Mouse (Mus musculus): ENCODE results near the gene Fgfr2. TPM values are rescaled to one million over a fixed set of nuclear protein-coding genes. Genes with fewer than 3 reads are reported as not detected.
"Not testable (repeated sequence)": the region's sequence is repeated elsewhere in the genome, so short reads cannot be mapped to it uniquely, and the experiment has no call there.

Fgfr2 gene
- polyA plus RNA-seq, 2 experiments from 2014 or later: not detected

DNA sequence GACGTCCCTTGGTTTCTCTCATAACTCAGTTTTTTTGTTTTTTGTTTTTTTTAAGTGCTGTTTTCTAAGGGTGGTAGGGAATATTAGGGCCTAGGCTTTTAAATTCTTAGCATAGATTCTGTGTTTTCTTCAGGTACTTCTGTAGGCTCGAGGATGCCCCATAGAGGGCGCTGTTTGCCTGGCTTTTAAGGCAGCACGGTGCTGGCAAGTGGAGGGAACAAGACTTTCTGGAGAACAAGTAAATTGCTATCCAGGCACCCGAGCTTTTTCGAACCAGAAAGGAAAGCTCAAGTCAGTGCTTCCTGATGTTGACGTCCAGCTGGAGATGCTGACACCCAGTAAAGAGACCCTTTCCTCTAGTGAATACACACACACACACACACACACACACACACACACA, 1583.2 kb downstream of the Fgfr2 start:
- ATAC-seq: peak; percentile 64

DNA sequence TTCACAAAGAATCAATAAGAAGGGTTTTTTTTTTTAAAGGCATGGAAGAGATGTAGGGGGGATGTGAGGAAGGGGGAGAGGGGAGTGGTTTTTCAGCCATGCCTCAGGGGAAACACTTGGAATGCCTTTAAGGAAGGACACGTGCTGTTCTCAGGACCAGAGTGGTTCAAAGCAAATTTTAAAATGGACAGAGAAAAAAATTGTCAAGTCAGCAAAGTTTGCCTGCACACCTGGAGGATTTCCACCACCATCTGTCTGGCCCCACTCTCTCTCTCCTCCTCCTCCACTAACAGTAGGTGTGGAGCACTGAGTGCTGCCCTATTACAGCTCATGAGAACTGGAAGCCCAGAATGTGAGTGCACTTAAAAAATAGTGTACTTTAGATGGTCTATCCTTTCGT, 1619.4 kb downstream of the Fgfr2 start:
- no peak for ATAC-seq

DNA sequence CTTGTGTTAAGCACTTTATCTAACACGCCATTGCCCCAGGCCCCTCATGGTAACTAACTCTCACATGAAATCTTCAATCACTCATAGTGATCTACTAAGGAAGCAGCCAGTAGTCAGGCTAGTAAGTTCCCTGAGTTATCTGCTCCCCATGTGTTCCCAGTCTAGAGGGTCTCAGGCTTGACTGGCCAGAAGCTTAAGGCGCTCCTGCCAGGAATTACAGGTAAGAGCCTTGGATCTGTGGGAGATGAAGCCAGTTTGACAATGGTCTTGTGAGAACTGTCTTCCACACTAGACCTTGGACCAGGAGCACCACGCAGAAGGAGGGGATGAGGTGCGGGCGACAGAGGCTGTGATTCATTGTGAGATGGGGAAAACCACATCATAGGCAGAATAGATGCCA, 1644.7 kb downstream of the Fgfr2 start:
- ATAC-seq: no peak

DNA sequence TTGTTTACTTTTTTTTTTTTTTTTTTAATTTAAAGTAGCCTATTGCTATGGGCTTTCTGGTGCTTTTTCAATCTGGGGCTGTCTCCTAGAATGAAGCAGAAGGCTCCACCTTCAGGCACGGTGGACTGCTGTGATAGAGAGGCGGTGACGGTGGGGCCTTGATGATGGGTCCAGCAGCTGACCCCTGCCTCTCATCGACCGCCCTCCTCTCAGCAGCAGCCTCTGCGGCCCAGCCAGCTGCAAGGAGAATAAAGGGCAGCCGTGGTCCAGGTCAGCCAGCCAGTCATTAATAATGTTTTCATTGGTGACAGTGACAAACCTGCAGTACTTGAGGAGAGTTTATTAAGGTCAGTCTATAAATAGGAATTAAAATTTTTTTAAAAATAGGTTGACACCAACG, 1646.0 kb downstream of the Fgfr2 start:
- no peak for ATAC-seq

DNA sequence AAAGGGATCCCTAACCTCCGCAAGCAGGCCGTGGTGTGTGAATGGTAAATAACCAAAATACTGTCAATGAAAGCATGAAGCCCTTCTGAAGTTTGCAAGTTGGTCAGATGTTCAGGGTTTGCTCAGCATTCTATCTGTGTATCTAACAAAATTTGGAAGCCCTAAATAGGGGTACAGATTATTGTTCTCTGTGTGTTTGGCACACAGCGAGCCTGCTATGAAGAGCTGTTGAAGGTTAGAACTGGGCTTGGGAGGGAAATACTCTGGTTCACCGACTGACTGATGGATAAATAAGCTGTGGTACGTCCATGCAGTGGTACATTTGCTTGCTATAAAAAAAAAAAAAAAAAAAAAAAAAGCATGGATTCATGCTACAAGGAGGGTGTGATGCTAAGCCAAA, 1651.6 kb downstream of the Fgfr2 start:
- ATAC-seq: no peak

DNA sequence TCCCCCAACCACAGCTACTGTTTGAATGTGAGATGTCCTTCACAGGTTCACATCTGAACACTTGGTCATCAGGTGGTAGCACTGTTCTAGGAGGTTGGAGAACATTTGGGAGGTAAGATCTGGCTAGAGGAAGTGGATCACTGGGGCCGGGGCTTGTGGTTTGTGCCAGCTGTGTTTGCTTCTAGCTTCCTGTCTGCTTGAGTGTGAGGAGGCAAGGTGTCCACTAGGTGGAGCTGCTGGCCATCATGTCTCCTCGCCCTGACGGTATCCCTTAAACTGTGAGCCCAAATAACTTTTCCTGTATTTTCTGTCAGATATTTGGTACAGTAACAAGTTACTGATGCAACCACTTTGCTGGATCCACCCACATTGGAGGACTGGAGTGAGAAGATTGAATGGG, 1653.6 kb downstream of the Fgfr2 start:
- ATAC-seq: peak; percentile 43

DNA sequence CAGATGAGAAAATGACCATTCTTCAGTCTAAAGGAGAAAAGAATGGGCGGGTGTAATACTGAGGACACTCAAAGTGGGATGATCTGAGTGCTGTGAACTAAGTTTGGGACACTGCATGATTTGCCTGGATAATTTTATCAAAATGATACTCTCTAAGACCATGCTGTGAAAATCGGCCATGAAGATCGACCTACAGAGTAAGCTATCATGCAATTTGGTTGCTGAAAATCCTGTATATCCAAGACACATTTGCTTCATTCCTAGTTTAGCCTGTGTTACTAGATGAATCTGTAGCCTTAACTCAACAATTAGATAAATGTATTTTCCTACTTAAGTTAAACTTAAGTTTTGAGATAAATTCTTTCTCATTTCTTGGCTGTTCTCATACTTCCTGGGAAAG, 1655.8 kb downstream of the Fgfr2 start:
- no peak for ATAC-seq

DNA sequence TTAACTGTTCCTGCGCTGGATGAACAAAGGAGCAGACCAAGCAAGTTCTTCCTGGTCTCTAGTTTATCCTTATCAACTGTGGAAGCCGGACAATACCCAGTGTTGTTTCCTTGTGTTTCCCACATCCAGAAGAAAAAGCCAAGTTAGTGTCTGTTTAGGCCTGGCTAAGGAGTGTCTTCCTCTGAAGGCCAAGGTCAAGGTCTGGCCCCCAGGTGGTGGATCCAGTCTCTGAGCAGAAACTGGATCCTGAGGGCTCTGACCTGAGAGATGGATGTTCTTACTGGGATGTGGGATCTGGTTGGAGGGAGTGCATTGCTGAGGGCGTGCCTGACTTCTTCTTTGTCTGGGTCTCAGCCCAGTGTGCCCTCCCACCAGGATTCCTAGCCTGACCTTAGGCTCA, 1657.4 kb downstream of the Fgfr2 start:
- ATAC-seq: no peak

DNA sequence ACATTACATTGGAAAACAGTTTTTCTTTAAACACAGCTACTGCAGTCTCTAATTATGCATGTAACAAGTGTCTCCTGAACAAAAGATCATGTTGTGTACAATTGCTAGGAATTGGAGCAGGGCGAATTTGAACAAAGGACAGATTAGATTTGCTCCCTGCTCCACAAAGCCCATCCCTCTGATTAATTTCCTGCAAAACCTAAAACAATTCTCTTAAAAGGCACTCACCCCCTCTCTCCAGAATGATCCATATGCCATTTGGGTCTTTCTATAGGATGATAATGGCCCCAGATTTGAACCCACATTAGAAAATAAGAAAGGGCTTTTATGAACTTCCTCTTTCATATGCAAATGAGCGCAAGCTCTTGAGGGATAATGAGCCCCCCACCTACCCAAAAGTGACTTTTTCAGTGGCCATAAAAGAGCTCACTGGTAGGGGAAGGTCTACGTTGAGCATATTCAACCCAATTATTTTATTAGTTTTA, 1658.0 kb downstream of the Fgfr2 start:
- no peak for ATAC-seq

DNA sequence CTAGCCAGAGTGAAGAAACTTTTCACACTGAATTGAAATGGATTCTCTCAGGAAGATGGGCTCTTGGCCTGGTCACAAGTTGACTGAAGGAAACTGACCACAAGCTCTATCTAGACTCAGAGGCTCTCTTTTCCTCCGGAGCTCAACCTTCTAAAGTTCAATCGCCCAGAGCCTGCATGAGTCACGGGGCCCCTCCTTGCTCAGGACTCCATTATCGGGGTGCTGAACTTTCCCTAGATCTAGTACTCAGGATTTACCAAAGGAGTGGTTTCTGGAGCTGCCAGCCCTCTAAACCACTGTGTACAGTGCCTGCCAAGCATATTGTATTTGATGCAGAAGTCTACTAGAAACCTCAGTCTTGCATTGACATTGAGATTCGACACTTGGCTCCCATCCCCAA, 1666.4 kb downstream of the Fgfr2 start:
- ATAC-seq: no peak

DNA sequence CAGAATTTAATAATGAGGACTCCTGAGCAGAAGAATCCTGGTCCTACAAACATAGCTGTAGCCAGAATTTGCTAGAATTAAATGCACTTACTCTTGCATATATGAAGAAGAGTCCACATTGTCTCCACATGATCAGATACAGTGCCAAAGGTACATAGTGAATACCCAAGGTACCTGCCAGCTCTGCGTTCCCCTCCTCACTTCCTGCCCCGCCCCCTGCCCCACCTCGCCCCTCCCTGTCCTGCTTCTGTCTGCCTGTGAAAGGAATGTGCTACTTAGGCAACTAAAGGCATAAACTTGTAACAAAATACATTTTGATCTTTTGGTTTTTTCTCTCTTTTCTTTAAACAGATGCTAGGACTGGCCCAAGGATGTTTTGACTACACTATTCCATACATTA, 1686.1 kb downstream of the Fgfr2 start:
- no peak for ATAC-seq

DNA sequence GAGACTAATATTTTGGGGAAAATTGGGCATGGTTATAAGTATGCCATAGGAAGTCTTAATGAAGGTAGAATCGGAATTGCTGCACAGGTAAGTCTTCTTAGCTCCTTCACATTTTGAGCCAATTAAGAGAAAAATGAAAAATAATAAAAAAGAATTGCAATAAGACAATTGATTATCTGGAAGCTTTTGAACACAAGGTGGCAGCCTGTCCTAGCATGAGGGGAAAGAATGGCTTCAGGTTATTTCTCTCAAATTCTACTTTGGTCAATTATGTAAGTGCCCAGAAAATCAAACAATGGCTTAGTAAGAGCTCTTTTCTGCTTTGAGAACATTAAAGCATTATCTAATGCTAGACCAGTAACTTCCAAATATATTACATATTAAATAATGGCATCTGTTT, 1688.9 kb downstream of the Fgfr2 start:
- no peak for ATAC-seq

DNA sequence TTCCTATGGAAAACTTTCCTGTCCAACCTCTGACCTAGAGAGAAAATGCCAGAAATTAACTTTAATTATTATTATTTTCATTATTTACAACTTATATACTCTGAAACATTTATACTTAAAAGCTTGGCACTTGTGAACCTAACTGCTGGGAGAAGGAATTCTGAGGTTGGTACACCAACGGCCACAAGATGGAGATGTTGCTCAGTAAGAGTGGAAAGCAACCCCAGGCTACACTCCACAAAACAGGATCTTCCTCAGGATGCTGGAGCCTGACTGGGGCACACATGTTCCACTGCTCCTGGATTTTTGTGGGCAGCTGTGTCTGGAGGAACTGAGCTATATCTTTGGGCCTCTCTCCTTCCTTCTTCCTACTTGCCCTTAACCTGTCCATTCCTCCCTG, 1690.9 kb downstream of the Fgfr2 start:
- ATAC-seq: no peak

DNA sequence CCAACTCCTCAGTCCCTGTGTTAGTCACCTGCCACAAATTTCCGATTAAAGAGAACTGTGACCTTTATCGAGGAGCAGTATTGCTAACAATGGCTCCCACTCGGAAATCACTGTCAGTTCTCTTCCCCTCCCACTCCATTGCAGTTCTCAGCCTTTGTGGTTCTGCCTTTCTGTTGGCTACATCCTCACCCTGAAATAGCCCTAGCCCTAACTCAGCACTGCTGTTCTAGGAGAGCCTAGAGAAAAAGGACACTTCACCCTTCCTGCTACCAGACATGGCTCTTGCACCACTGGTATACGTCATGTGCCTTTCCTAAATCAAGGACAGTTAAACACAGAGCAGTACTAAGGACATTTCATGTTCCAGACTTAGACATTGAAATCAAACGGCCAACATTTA, 1695.8 kb downstream of the Fgfr2 start:
- ATAC-seq: no peak

DNA sequence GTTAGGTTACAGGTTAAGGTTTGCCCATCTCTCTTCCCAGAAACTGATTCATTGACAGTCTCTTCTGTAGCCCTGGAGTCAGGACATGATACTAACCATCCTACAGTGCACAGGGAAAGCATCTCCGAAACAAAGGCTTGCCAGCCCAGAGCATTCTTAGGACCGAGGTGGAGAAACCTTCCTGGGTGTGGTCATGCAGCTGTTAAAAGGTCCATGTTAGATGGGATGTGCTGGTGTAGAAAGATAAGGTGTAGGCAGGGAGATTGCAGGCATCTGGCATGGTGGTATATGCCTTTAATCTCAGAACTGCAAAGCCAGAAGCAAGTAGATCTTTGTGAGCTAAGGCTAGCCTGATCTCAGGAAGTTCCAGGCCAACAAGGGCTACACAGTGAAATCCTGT, 1698.2 kb downstream of the Fgfr2 start:
- no peak for ATAC-seq

DNA sequence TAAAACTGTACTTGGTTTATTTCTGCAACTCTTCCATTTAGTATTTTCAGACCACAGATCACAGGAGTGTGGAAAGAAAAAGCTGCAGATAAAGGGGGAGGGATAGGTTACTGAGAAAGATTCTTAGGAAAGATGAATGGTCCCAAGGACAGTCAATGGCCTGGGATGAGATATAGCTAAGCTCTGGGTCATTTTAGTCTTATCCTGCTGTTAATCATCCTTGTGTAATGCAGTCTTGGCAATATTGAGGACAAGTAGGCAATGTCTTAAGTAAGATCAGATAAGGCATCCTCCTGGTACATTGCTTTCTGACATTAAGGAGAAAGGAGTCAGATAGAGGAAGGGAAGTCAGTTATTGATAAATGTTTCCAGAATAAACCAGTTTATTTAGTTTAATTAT, 1705.5 kb downstream of the Fgfr2 start:
- no peak for ATAC-seq

DNA sequence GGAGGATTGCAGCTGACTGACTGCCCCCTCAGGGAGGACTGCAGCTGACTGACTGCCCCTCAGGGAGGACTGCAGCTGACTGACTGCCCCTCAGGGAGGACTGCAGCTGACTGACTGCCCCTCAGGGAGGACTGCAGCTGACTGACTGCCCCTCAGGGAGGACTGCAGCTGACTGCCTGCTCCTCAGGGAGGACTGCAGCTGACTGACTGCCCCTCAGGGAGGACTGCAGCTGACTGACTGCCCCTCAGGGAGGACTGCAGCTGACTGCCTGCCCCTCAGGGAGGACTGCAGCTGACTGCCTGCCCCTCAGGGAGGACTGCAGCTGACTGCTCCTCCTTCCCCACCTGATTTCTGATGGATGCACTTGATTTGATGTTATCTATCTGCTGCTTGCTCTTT, 1706.4 kb downstream of the Fgfr2 start:
- not testable (repeated sequence) for ATAC-seq

DNA sequence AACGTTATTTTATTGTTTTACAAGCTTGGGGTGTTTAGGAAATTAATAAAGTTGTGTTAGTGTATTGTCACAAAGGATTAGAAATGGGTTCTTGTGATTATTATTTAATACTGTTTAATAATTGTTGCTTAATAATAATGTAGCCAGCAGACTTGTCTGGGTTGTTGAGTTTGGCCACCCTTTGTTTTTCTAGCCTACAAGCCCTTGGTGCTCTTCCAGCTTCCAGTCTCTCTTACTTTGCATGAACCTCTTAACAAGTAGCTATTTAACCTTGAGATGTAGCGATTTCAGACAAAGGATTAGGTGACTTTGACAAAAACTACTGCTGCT, 1711.2 kb downstream of the Fgfr2 start:
- no peak for ATAC-seq

DNA sequence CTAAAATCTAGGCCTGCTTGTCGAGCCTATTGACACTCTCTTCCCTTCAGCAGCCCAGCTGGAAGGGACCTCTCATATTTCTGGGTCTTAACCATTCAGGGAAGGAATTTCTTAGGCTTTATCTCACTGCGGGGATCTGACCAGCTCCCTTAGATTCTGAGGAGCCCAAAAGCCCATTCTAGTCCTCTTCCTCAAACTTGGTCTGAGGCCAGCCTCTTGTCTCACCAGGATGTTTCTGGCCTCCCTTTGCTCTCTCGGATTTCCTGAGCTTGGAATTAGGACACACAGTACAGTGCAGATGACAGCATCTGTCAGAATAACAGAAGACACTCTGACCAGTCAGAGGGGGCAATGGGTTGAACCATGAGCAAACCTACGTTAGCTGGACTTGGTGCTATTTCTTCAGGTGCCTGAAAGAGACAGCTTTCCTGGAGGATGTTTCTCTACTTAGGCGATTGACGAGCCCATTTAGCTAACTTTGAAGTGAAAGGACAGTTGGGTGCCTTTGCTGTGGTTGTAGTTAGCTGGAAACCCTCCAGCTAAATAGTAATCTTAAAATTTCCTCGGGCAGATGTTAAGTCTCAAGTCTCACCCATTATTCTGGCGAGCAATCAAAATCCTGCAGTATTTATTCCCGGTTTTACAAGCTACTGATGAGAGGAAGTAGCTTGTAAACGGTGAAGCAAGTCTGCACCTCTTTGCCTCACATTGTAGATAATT, 1711.8 kb downstream of the Fgfr2 start:
- ATAC-seq: no peak

DNA sequence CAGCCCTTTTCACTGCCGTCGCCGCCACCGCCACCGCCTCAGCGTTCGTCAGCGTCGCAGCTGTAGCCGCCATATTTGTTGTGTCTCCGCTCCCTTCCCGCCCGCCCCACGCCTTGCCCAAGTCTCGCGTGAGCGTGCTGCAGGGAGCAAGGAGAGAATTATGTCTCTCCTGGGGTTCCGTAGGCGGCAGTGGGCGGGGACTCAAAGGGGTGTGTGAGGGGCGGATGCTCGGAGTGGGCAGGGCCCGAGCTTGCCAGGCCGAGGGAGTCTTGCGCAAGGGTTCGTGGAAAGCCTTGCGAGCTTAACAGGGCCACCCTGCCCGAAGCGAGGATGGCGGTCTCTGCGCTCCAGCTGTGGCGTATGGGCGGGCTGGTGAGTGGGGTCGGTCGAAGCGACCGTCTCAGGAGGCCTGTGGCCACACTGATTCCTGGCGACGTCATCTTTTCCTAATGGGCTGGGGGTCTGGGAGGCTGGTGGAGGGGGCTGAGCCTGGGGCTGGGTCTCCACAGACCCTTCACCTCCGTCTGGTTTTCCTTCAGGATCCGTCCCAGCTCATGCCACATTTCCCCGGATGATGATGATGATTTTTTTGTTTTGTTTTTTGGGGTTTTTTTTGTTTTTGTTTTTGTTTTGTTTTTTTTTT, 1712.6 kb downstream of the Fgfr2 start, which contains the start of the genes Ikzf5 and Acadsb:
Gene Ikzf5, minus strand, starts transcription at position 106 of the 643 bp plus-strand sequence.
Gene Acadsb, plus strand, starts transcription at position 186 of the 643 bp plus-strand sequence.
- ATAC-seq: peak; percentile 90

DNA sequence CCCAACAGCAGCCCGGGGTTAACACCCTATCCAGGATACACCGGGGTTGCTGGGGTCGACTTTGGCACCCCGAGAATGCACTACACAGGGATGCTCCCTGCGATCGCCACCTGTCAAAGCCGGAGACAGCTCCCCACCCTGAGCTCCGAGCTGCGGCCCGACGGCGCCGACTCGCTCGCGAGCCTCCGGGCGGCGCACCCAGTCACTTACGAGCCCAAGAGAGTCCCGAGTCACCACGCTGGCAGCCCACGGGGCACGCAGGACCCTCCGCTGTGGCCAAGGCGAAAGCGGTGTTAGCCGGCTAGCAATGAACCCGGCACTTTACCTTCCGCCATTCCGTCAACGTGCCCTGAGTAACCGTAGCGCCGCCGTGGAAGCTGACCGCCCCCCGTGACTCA, 1713.2 kb downstream of the Fgfr2 start:
- ATAC-seq: peak; percentile 17

DNA sequence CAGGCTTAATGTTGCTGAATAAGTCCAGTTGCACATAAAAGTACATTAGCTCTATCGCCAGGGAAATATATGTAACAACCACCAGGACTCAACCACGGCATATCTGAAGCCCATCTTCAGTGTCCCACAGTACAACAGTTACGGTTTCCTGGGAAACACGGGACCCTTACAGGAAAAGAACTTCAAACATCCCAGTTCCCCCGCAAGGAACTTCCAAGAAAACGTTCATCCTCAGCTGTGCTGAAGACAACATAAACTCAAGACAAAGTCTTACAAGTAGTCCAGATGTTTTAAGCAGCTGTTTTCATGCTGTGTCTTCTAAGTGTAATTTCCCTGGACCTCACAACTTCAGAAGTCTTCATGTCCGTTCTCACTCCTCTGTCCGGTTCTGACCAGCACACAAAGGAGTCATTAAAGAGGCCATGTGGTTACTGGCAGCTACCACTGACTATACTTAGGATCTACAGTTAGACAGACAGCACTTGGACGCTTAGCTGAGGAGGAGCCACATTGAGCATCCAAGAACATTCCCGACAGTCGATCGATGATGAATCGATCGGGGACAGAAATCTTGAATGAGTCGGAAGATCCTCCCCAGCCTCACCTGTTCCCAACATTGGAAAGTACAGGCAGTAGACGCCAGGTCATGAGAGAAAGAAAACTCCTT, 1713.7 kb downstream of the Fgfr2 start:
- ATAC-seq: no peak

DNA sequence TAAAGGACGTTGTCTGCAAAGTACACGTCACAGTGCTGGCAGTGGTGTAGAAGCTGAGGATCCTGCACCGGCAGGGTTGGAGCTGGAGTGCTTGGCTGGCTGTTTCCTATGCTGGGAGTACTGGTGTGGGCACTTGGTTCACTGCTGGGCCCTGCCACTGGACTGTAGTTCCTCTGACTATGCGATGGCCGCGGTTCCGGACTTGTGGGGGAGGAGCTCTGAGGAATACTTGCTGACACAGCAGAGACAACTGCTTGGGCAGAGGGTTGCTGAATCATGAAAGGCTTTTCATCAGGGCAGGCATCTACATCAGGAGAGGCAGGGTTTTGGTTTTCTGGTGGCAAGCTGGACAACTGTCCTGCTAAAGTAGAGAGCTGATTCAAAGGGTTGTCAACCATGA, 1731.4 kb downstream of the Fgfr2 start:
- ATAC-seq: not testable (repeated sequence)

Measured in activated CD4-positive, CD25-positive, alpha-beta regulatory T cell, adult 4 months (primary cell).